Mouse (Mus musculus): ENCODE data around the gene Atp1b3. TPM values are rescaled to one million over a fixed set of nuclear protein-coding genes. Genes with fewer than 3 reads are reported as not detected.

Gene Atp1b3
- polyA plus RNA-seq (2017; shearing (Covaris generic)): 861 TPM

GRCm38 (mm10) chr9:96364141-96364838 lies at the start of gene Atp1b3:
Atp1b3 (minus strand) TSS chr9:96364442.

Other genes with a start within 250 kb of the Atp1b3 start
- 1.6 TPM for gene Gk5, start 245.1 kb downstream of the Atp1b3 start, polyA plus RNA-seq (2017; shearing (Covaris generic))
- gene Tfdp2, start 168.2 kb downstream of the Atp1b3 start, polyA plus RNA-seq (2017; shearing (Covaris generic)): 23.2 TPM
- gene Rnf7, start 114.2 kb upstream of the Atp1b3 start, polyA plus RNA-seq (2017; shearing (Covaris generic)): 63.1 TPM
- 0.32 TPM for gene Gm28729, start 160.8 kb upstream of the Atp1b3 start, polyA plus RNA-seq (2017; shearing (Covaris generic))